Mouse (Mus musculus) midbrain, embryonic 13.5 days (tissue): ENCODE results near the gene Psme1. TPM values are rescaled to one million over a fixed set of nuclear protein-coding genes. Genes with fewer than 3 reads are reported as not detected.

Source experiments
- ATAC-seq: fragments of 200-750 bp; cut with Nextera tagmentation; 2 replicates; pipeline ENCODE4 v1.8.0; 2017; ENCODE audit warnings: mild to moderate bottlenecking, moderate TSS enrichment, moderate library complexity
- H3K27ac ChIP-seq: fragments of 300-500 bp; sonication (generic); 2 replicates; pipeline ENCODE4 v1.5.1; 2015; ENCODE audit warnings: inconsistent platforms, mild to moderate bottlenecking, moderate library complexity
- H3K27me3 ChIP-seq: fragments of 300-500 bp; sonication (generic); 2 replicates; pipeline ENCODE4 v1.6.1; 2015; ENCODE audit warnings: mild to moderate bottlenecking, inconsistent platforms
- H3K36me3 ChIP-seq: fragments of 300-500 bp; sonication (generic); 2 replicates; pipeline ENCODE4 v1.6.1; 2015; ENCODE audit warnings: mild to moderate bottlenecking, inconsistent platforms
- H3K4me1 ChIP-seq: fragments of 300-500 bp; sonication (generic); replicated peaks from 2 replicates; pipeline ENCODE4 v1.6.1; 2015; ENCODE audit warnings: inconsistent platforms
- H3K4me2 ChIP-seq: fragments of 300-500 bp; sonication (generic); replicated peaks from 2 replicates; pipeline ENCODE4 v1.6.1; 2015; ENCODE audit warnings: moderate library complexity, mild to moderate bottlenecking, inconsistent platforms
- H3K4me3 ChIP-seq: fragments of 300-500 bp; sonication (generic); replicated peaks from 2 replicates; pipeline ENCODE4 v1.5.1; 2015; ENCODE audit warnings: mild to moderate bottlenecking, inconsistent platforms
- H3K9ac ChIP-seq: fragments of 300-500 bp; sonication (generic); replicated peaks from 2 replicates; pipeline ENCODE4 v1.6.1; 2015; ENCODE audit warnings: mild to moderate bottlenecking, inconsistent platforms
- H3K9me3 ChIP-seq: fragments of 300-500 bp; sonication (generic); 2 replicates; pipeline ENCODE4 v1.6.1; 2016; ENCODE audit warnings: mild to moderate bottlenecking, inconsistent platforms
- WGBS: fragments of 180-500 bp; shearing (Covaris S2); methylation state at CpG from one replicate; pipeline ENCODE4 v1.1.7; 2015; 5-methylcytosine and 5-hydroxymethylcytosine counted together
- polyA plus RNA-seq: library from polyadenylated mRNA; unstranded; fragments of >200 nt; fragmentation: Nextera tagmentation; extraction: Ambion mirVana; gene quantifications from 2 replicates; pipeline ENCODE4 v1.2.1, GENCODE M21; 2015

Psme1 gene
- polyA plus RNA-seq, 1 experiment from 2014 or later = 176 TPM

DNA sequence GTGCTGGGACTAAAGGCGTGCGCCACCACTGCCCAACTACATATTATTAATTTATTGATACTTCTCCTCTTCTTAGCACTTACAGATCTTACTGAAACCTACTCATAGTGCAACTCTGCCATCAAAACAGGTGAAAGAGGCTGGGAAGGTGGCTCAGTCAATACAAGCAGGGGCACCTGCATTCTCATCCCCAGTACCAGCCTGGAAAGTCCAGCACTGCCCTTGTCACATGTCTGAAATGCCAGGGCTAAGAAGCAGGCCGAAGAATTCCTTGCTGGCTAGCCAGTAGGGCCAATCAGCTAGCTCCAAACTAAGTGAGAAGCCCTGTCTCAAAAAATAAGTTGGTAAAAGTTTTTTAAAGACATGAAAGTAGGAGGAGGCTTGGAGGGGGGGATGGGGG is 20.3 kb upstream of the Psme1 start:
- no peak overlapping the region for H3K4me2 ChIP-seq
- no peaks in the 10 kb centered on the region for H3K27me3 ChIP-seq
- H3K4me1 ChIP-seq = peaks cover 23% of the 10 kb centered on the region
- no peak overlapping the region for H3K9ac ChIP-seq
- no peak overlapping the region for H3K27ac ChIP-seq
- no peak overlapping the region for H3K4me3 ChIP-seq
- no peak for ATAC-seq
- no peaks in the 10 kb centered on the region for H3K9me3 ChIP-seq
- WGBS = 90% methylated on average over 3 of the region's 3 CpGs
- H3K36me3 ChIP-seq = 0 out of 2 replicates have a peak, but pooled peaks cover under 1% of the 10 kb centered on the region

DNA sequence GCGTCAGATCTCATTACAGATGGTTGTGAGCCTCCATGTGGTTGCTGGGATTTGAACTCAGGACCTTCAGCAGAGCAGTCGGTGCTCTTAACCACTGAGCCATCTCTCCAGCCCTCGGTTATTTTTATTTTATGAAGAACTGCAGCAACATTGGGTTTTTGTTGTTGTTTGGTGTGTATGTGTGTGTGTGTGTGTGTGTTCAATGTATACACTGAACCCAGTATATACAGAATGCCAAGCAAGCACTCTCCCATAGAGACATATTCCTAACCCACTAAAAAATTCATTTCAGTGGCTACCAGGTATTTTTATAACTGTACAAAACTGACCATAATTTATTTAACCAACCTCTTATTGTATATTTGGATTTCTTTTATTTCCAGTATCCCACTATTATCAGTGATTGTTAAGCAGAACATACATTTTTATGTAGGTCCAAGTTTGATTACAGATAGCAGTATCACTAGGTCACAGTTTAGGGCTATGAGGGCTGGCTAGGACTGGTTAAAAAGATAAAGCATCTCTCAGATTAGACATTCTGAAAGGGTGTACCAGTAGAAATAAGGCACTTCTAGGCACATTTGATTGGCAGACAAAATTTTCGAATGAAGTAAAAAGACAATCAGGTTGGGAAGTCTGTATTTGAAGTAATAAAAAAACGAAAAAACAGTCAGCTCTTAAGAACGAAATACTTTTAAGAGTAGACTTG is 19.0 kb upstream of the Psme1 start:
- Histone ChIP-seq H3K9me3 (no peaks in the 10 kb centered on the region), H3K9ac (peak overlapping the region; percentile 51; the same call in 1 of the 2 replicates), H3K4me3 (peak overlapping the region; percentile 56), H3K4me1 (peaks cover 24% of the 10 kb centered on the region), H3K36me3 (peaks cover 14% of the 10 kb centered on the region), H3K4me2 (peak overlapping the region; percentile 86), H3K27ac (no peak overlapping the region), H3K27me3 (no peaks in the 10 kb centered on the region)
- no peak for ATAC-seq
- 57% methylated on average over 6 of the region's 6 CpGs for WGBS

DNA sequence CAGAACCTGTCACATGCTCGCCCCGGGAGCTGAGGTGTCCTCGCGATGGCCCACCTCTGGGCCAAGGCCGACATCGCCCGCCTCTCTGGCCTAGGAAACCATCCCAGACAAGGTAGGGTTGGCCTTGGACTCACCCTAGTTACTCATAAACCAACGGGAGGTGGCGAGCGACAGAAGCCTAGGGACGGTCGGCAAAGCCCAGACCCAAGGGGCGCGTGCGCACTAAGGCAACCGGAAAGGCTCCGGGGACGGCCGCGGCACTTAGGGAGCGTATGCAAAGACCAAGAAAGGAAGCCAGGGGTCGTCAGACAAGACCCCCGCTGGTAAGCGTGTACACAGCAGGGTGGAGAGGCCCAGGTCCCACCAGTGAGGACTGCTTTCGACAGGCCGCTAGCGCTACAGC is 18.1 kb upstream of the Psme1 start, which contains the start of gene Dcaf11:
Gene Dcaf11 (plus strand): TSS at position 208 of the 403 bp plus-strand sequence.
- peak; percentile 87 for ATAC-seq
- peaks cover 24% of the 10 kb centered on the region for H3K4me1 ChIP-seq
- peaks cover 21% of the 10 kb centered on the region for H3K36me3 ChIP-seq
- H3K27me3 ChIP-seq = no peaks in the 10 kb centered on the region
- peak within 1 kb of the TSS; percentile 86 for H3K4me2 ChIP-seq
- H3K9me3 ChIP-seq = no peaks in the 10 kb centered on the region
- WGBS = under 1% methylated on average over 27 of the region's 27 CpGs
- H3K4me3 ChIP-seq = peak within 1 kb of the TSS; percentile 56
- H3K27ac ChIP-seq = peak within 1 kb of the TSS; percentile 97
- peak within 1 kb of the TSS; percentile 76 for H3K9ac ChIP-seq

DNA sequence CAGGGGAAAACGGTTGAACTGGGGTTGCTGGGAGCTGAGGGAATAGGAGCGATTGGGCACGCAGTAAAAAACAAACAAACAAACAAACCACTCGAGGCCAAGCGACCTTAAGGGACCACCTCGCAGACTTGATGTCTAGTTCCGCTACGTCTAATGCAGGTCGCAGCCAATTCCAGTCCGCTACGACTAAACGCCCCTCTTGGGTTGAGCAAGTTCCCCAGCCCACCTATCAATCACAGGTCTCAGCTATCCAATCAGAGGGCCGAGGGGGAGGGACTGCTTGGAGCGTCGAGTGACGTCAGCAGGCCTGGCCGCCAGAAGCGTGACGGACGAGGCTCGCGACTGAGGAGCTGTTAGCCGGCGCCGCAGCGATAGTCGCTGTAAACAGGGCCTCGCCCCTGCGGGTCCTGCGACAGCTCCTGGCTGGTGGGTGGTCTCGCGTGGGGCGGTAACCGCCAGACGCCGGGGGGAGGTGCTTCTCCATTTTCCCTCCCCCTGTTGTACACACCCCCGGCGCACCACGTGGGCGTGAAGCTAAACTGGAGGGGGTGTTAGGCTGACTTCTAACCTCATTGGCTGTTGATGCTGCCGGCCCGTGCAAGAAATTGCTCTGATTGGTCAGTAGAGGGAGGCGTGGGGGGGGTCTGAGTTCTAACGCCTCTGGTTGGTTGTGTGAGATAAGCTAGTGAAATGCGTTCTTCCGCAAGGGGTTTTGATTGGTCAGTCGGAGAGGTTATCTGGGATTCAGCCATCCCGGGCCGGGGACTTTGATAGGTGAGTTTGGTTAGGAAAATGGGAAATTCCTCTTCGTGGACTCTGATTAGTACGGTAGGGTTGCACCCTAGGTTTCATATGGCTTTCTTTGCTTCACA is 17.5 kb upstream of the Psme1 start, which contains the start of gene A730061H03Rik:
Gene A730061H03Rik (minus strand): TSS at position 205 of the 872 bp plus-strand sequence.
- Histone ChIP-seq H3K4me2 (peak within 1 kb of the TSS; percentile 86), H3K9ac (peak within 1 kb of the TSS; percentile 76), H3K36me3 (peaks cover 28% of the 10 kb centered on the region), H3K27me3 (no peaks in the 10 kb centered on the region), H3K4me3 (peak within 1 kb of the TSS; percentile 56), H3K4me1 (peaks cover 24% of the 10 kb centered on the region), H3K27ac (peak within 1 kb of the TSS; percentile 97), H3K9me3 (no peaks in the 10 kb centered on the region)
- ATAC-seq = peak; percentile 98
- WGBS = under 1% methylated on average over 51 of the region's 51 CpGs

DNA sequence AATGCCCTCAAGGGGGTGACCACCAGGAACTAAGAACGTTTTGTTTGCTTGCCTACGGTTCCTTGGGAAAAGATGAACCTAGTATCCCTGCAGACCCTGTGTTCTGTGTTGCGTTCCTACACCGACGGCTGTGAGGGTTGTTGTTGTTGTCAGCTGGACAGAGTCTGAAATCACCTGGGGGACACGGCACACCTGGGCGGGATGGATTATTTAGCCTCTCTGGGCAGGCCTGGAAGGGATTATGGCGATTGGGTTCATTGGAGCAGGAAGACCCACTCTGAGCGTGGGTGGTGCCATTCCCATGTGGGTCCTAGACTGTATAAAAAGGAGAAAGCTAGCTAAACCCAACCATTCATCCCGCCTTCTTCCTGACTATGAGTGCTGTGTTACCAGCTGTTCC is 16.1 kb upstream of the Psme1 start:
- 91% methylated on average over 10 of the region's 10 CpGs for WGBS

DNA sequence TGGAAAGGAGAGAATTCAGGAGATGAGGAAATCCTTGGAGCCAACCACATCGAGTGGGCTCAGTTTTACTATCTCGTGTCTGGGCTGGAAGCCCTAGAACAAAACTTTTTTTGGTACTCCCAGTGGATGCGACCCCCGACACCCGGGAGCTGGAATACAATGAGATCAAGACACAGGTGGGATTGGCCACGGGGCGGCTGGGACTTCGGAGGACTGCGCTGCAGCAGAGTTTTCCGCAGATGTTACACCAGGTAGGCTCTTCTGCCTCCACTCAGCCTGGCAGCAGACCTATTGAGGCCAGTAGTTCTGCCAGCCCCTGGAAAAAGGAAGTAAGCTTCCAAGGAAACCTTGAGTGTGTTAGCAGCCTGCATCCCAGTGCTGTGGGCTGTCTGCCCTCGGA is 14.7 kb upstream of the Psme1 start:
- H3K9me3 ChIP-seq = no peaks in the 10 kb centered on the region
- no peak overlapping the region for H3K27ac ChIP-seq
- H3K4me3 ChIP-seq = no peak overlapping the region
- H3K27me3 ChIP-seq = no peaks in the 10 kb centered on the region
- peaks cover 24% of the 10 kb centered on the region for H3K4me1 ChIP-seq
- H3K36me3 ChIP-seq = peaks cover 56% of the 10 kb centered on the region
- no peak overlapping the region for H3K4me2 ChIP-seq
- 90% methylated on average over 11 of the region's 11 CpGs for WGBS
- no peak for ATAC-seq
- no peak overlapping the region for H3K9ac ChIP-seq

More for the DNA sequence above, 16.1 kb upstream of the Psme1 start:
- no peaks in the 10 kb centered on the region for H3K27me3 ChIP-seq
- no peak overlapping the region for H3K9ac ChIP-seq
- no peak for ATAC-seq
- H3K4me3 ChIP-seq = 0 out of 2 replicates have a peak overlapping the region, but pooled peaks have one; percentile 56
- H3K36me3 ChIP-seq = peaks cover 42% of the 10 kb centered on the region
- H3K27ac ChIP-seq = no peak overlapping the region
- H3K9me3 ChIP-seq = no peaks in the 10 kb centered on the region
- H3K4me2 ChIP-seq = peak overlapping the region; percentile 86
- peaks cover 24% of the 10 kb centered on the region for H3K4me1 ChIP-seq

DNA sequence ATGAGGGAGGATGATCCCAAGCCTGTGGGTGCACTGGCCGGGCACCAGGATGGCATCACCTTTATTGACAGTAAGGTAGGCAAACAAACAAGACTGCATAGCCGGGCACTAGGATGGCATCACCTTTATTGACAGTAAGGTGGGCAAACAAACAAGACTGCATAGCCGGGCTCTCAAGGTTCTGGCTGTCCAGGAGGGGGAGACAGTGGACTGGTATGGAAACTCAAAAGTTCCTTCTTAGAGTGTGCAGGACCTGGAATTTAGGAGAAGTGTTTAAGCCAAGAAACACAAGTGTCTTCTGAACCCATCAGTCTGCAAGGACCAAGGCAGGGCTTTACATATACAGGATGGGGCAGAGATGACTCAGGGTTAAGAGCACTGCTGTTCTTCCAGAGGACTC is 12.2 kb upstream of the Psme1 start:
- H3K4me1 ChIP-seq = peaks cover 17% of the 10 kb centered on the region
- H3K4me2 ChIP-seq = no peak overlapping the region
- no peak overlapping the region for H3K27ac ChIP-seq
- H3K36me3 ChIP-seq = peaks cover 81% of the 10 kb centered on the region
- no peak overlapping the region for H3K4me3 ChIP-seq
- no peaks in the 10 kb centered on the region for H3K9me3 ChIP-seq
- WGBS = 86% methylated on average over 3 of the region's 3 CpGs
- H3K9ac ChIP-seq = no peak overlapping the region
- no peak for ATAC-seq
- no peaks in the 10 kb centered on the region for H3K27me3 ChIP-seq

DNA sequence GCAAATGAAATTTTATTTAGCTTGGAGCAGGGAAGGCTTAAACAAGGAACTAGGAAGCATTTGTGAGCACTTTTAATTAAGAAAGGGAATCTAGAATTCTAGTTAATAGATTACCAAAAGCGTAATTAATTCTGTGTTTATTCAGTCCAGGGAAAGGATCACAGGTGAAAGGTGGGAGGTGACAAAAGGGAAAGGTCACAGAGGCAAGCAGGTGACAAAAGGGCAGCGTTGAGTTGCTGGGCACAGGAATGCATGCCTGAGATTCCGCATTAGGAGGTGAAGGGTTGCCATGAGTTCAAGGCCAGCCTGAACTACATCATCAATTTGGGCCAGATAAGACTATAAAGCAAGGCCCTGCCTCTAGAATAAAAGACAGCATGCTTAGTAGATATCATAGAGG is 10.4 kb upstream of the Psme1 start:
- Histone ChIP-seq H3K9me3 (no peaks in the 10 kb centered on the region), H3K27me3 (no peaks in the 10 kb centered on the region), H3K4me1 (0 out of 2 replicates have a peak, but pooled peaks cover 2% of the 10 kb centered on the region), H3K36me3 (peaks cover 84% of the 10 kb centered on the region), H3K27ac (no peak overlapping the region), H3K9ac (0 out of 2 replicates have a peak overlapping the region, but pooled peaks have one; percentile 14), H3K4me2 (no peak overlapping the region), H3K4me3 (no peak overlapping the region)
- WGBS = 89% methylated on average over 3 of the region's 3 CpGs
- ATAC-seq = no peak

DNA sequence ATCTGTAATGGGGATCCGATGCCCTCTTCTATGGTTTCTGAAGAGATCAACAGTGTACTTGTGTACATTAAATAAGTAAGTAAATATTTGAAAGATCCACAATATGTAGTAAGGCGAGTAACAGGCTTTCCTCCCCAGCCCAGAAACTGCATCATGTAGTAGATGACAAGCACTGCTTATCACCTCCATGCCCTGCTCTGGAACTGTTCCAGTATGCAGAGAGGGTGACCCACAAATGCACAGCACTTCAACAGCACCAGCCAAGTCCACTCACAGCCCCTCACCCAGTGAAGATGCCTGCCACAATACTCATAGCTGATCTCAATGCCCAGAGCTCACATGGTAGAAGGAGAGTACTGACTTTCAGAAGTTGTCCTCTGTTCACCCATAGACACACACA is 7.3 kb upstream of the Psme1 start:
- 88% methylated on average over 2 of the region's 2 CpGs for WGBS
- Histone ChIP-seq H3K4me1 (no peaks in the 10 kb centered on the region), H3K4me2 (no peak overlapping the region), H3K27me3 (no peaks in the 10 kb centered on the region), H3K4me3 (no peak overlapping the region), H3K9me3 (no peaks in the 10 kb centered on the region), H3K27ac (no peak overlapping the region), H3K36me3 (peaks cover 55% of the 10 kb centered on the region), H3K9ac (no peak overlapping the region)
- no peak for ATAC-seq

DNA sequence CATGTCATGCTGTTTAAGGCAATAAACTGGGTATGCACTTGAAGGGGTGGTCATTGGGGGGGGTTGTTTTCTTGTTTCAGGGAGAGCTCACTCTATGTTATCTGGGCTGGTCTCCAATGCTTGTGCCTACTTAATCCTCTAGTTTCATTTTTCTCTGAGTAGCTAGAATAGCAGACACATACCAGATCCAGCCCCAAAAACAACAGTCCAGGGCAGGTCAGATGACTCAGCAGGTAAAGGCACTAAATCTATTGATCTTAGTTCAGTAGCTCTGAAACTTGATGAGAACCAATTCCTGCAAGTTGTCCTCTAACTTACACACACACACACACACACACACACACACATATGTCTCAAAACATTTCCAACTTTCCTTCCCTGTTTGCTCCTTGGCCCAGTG is 6.2 kb upstream of the Psme1 start:
- Histone ChIP-seq H3K4me1 (no peaks in the 10 kb centered on the region), H3K9me3 (no peaks in the 10 kb centered on the region), H3K27ac (no peak overlapping the region), H3K4me3 (no peak overlapping the region), H3K36me3 (peaks cover 43% of the 10 kb centered on the region), H3K27me3 (no peaks in the 10 kb centered on the region), H3K4me2 (no peak overlapping the region), H3K9ac (no peak overlapping the region)
- no peak for ATAC-seq

DNA sequence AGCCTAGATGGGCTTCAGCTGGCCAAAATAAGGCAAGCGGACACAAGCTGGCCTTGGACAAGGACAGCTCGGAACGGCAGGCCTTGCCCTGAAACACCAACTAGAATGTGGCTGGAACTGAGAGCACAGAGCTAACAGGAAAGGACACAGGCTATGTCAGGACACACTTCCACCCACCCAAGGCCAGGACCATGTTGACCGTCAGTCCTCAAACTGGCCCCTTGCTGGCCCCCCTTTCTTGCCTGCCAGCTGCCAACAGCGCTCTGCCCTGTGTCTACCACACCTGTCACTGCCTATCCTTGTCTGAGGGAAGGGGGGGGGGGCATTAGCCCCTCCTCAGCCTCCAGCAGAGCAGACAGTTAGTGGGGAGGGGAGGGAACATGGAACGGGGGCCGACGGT is 2.6 kb upstream of the Psme1 start, which contains the start of gene Fitm1:
Gene Fitm1 (plus strand): TSS at position 316 of the 400 bp plus-strand sequence.
- H3K9ac ChIP-seq = no peak within 1 kb of the TSS
- H3K36me3 ChIP-seq = peaks cover 14% of the 10 kb centered on the region
- peaks cover 20% of the 10 kb centered on the region for H3K4me1 ChIP-seq
- no peak within 1 kb of the TSS for H3K27ac ChIP-seq
- no peaks in the 10 kb centered on the region for H3K9me3 ChIP-seq
- no peaks in the 10 kb centered on the region for H3K27me3 ChIP-seq
- no peak within 1 kb of the TSS for H3K4me3 ChIP-seq
- ATAC-seq = no peak
- 79% methylated on average over 8 of the region's 8 CpGs for WGBS
- H3K4me2 ChIP-seq = no peak within 1 kb of the TSS

DNA sequence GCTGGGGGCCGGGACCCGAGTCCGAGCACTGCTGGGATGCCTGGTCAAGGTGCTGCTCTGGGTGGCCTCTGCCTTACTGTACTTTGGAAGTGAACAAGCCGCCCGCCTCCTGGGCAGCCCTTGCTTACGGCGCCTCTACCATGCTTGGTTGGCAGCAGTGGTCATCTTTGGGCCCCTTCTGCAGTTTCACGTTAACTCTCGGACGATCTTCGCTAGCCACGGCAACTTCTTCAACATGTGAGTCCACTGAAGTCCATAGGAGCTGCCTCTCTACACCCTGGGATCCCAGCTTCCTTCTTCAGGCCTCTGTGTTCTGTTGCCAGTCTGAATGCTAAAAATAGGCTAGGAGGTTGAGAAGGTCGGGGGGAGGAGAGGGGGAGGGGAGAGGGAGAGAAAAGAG is 2.2 kb upstream of the Psme1 start:
- H3K4me2 ChIP-seq = no peak overlapping the region
- no peak for ATAC-seq
- peaks cover 20% of the 10 kb centered on the region for H3K4me1 ChIP-seq
- no peaks in the 10 kb centered on the region for H3K9me3 ChIP-seq
- H3K4me3 ChIP-seq = no peak overlapping the region
- no peak overlapping the region for H3K27ac ChIP-seq
- 77% methylated on average over 13 of the region's 13 CpGs for WGBS
- H3K36me3 ChIP-seq = peaks cover 14% of the 10 kb centered on the region
- H3K9ac ChIP-seq = no peak overlapping the region
- no peaks in the 10 kb centered on the region for H3K27me3 ChIP-seq
